Mouse (Mus musculus) limb, embryonic 11.5 days (tissue): ENCODE results near the gene Fbxo7. TPM values are rescaled to one million over a fixed set of nuclear protein-coding genes. Genes with fewer than 3 reads are reported as not detected.

Experiments used
- ATAC-seq: fragments of 200-750 bp; cut with Nextera tagmentation; 2 replicates; pipeline ENCODE4 v1.8.0; 2017; ENCODE audit warnings: low read depth; ENCODE audit not compliant: insufficient number of reproducible peaks, low FRiP score, low TSS enrichment
- DNase-seq: peaks from one replicate; pipeline ENCODE4 v3.0.0-alpha.2; 2015; ENCODE audit warnings: low spot score
- H3K27ac ChIP-seq: fragments of 300-500 bp; sonication (generic); replicated peaks from 2 replicates; pipeline ENCODE4 v1.5.1; 2014; ENCODE audit warnings: low read depth, mild to moderate bottlenecking, low read length
- H3K27me3 ChIP-seq: fragments of 300-500 bp; sonication (generic); 2 replicates; pipeline ENCODE4 v1.6.1; 2014; ENCODE audit warnings: mild to moderate bottlenecking, low read length, mixed read lengths; ENCODE audit not compliant: control insufficient read depth, insufficient read depth
- H3K36me3 ChIP-seq: fragments of 300-500 bp; sonication (generic); 2 replicates; pipeline ENCODE4 v1.6.1; 2014; ENCODE audit warnings: mild to moderate bottlenecking, low read length, moderate library complexity, mixed read lengths; ENCODE audit not compliant: control insufficient read depth, insufficient read depth
- H3K4me1 ChIP-seq: fragments of 300-500 bp; sonication (generic); 2 replicates; pipeline ENCODE4 v1.6.1; 2014; ENCODE audit warnings: low read length, mixed read lengths; ENCODE audit not compliant: control insufficient read depth, insufficient read depth
- H3K4me2 ChIP-seq: fragments of 300-500 bp; sonication (generic); 2 replicates; pipeline ENCODE4 v1.6.1; 2014; ENCODE audit warnings: low read depth, mild to moderate bottlenecking, moderate library complexity; ENCODE audit not compliant: severe bottlenecking
- H3K4me3 ChIP-seq: fragments of 300-500 bp; sonication (generic); 2 replicates; pipeline ENCODE4 v1.5.1; 2014; ENCODE audit warnings: low read depth, low read length
- H3K9ac ChIP-seq: fragments of 300-500 bp; sonication (generic); 2 replicates; pipeline ENCODE4 v1.6.1; 2014; ENCODE audit warnings: mild to moderate bottlenecking, low read length
- H3K9me3 ChIP-seq: fragments of 300-500 bp; sonication (generic); 2 replicates; pipeline ENCODE4 v1.6.1; 2016; ENCODE audit warnings: low read length; ENCODE audit not compliant: control insufficient read depth
- WGBS: fragments of 180-500 bp; shearing (Covaris S2); extraction: QIAGEN DNeasy Blood & Tissue Kit; methylation state at CpG from one replicate; pipeline ENCODE4 v1.1.7; 2014; 5-methylcytosine and 5-hydroxymethylcytosine counted together
- polyA plus RNA-seq: library from polyadenylated mRNA; unstranded; fragments of >200 nt; fragmentation: Nextera tagmentation; extraction: Ambion mirVana; gene quantifications from 2 replicates; pipeline ENCODE4 v1.2.1, GENCODE M21; 2014

The Fbxo7 gene
- polyA plus RNA-seq, 1 experiment from 2014 or later = 24.0 TPM

DNA sequence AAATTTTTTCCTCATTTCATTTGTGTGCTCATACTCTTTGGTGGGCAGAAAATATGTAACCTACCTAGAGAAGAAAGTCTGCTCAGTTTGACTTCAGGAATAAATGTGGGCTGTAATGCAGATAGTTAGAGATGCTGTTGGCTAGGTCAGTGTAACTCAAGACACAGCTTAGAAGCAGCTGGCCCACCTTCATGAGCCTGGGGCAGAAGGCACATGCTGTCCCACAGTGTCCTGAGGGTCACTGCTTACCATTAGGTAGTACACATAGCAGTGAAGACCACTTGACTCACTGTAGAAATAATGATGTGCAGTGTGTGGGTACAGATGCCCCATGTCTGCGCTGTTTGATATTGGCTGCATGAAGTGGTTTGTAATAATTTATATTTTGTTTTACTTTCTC is 24.6 kb downstream of the Fbxo7 start:
- WGBS = 100% methylated on average over 1 of the region's 1 CpGs
- Histone ChIP-seq H3K4me1 (no peaks in the 10 kb centered on the region), H3K36me3 (0 out of 2 replicates have a peak, but pooled peaks cover 2% of the 10 kb centered on the region), H3K27ac (no peak overlapping the region), H3K4me3 (no peak overlapping the region), H3K9ac (no peak overlapping the region), H3K9me3 (no peaks in the 10 kb centered on the region), H3K4me2 (no peak overlapping the region), H3K27me3 (no peaks in the 10 kb centered on the region)
- ATAC-seq (no peak), DNase-seq (no peak)

GRCm38 (mm10) chr10:86047786-86048185 is 26.0 kb downstream of the Fbxo7 start:
- 90% methylated on average over 9 of the region's 9 CpGs for WGBS
- Histone ChIP-seq H3K4me1 (no peaks in the 10 kb centered on the region), H3K9ac (no peak overlapping the region), H3K27ac (no peak overlapping the region), H3K27me3 (no peaks in the 10 kb centered on the region), H3K4me2 (no peak overlapping the region), H3K4me3 (no peak overlapping the region), H3K36me3 (0 out of 2 replicates have a peak, but pooled peaks cover 2% of the 10 kb centered on the region), H3K9me3 (no peaks in the 10 kb centered on the region)
- ATAC-seq (no peak), DNase-seq (no peak)

- H3K4me3 ChIP-seq = no peak overlapping the region
- ATAC-seq (no peak), DNase-seq (no peak)
- H3K27me3 ChIP-seq = no peaks in the 10 kb centered on the region
- no peaks in the 10 kb centered on the region for H3K9me3 ChIP-seq
- H3K36me3 ChIP-seq = 0 out of 2 replicates have a peak, but pooled peaks cover 2% of the 10 kb centered on the region
- 40% methylated on average over 2 of the region's 2 CpGs for WGBS
- no peak overlapping the region for H3K9ac ChIP-seq
- no peaks in the 10 kb centered on the region for H3K4me1 ChIP-seq
- no peak overlapping the region for H3K4me2 ChIP-seq
- no peak overlapping the region for H3K27ac ChIP-seq
Observed at GRCm38 (mm10) chr10:86050522-86050921, 28.8 kb downstream of the Fbxo7 start.

DNA sequence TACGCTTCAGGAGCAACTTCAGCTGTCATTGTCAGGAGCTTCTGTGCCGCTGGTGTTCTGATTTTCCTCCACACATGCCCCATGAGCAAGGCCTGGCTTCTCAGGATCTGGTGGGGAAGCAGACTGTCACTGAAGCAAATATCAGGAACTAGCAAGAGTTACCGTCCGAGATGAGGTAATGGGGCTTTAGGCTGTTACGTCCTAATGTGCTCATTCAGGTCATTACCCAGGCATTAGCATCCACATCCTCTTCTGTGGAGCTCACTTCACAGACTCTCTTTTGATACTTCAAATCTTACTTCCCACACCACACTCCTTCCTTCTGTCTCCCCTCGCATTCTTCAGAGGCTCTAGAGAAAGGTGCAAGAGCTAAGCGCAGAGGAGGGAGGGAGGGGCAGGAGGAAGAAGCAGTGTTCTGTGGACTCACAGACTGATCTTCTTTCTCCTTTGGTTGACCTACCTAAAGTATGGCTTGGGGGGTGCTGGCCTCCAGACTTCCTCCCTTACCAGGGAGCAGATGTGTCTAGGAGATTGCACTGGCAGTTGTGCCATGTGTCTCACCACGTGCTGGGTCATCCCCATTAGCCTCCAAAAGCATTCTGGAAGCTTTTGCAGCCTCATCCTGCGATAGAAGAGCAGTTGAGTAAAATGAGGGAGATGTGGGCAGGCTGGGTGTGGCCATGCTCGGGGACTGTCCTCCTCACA is 31.2 kb downstream of the Fbxo7 start:
- Histone ChIP-seq H3K27me3 (no peaks in the 10 kb centered on the region), H3K4me3 (no peak overlapping the region), H3K9me3 (no peaks in the 10 kb centered on the region), H3K9ac (no peak overlapping the region), H3K4me2 (no peak overlapping the region), H3K4me1 (no peaks in the 10 kb centered on the region), H3K27ac (no peak overlapping the region), H3K36me3 (no peaks in the 10 kb centered on the region)
- no peak for ATAC-seq
- 78% methylated on average over 10 of the region's 10 CpGs for WGBS
- no peak for DNase-seq

DNA sequence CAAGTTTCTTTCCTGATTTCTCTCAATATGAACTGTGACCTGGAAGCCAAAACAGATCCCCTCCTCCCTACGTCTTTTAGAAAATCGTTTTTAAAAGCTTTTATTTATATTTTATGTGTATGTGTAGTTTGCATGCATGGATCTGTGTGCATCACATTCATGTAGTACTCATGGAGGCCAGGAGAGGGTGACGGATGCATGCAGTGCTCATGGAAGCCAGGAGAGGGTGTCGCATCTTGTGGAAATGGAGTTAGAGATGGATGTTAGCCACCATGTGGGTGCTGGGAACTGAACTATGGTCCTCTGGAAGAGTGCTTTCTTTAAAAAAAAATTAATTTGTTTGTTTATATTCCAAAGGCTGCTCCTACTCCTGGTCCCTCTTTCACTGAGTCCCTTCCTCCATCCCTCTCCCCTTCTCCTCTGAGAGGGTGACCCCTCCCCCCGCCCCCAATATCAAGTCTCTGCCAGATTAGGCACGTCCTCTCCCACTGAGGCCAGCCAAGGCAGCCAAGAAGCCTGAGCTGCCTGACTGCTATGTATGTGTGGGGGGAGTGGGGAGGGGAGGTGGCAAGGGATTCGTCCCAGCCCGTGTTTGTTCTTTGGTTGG is 34.6 kb downstream of the Fbxo7 start:
- Histone ChIP-seq H3K4me1 (0 out of 2 replicates have a peak, but pooled peaks cover 5% of the 10 kb centered on the region), H3K36me3 (no peaks in the 10 kb centered on the region), H3K9me3 (no peaks in the 10 kb centered on the region), H3K27ac (no peak overlapping the region), H3K27me3 (no peaks in the 10 kb centered on the region), H3K9ac (no peak overlapping the region), H3K4me3 (no peak overlapping the region), H3K4me2 (no peak overlapping the region)
- DNase-seq (no peak), ATAC-seq (no peak)
- WGBS = 84% methylated on average over 8 of the region's 8 CpGs

- ATAC-seq = no peak
- Histone ChIP-seq H3K4me3 (no peak overlapping the region), H3K27me3 (no peaks in the 10 kb centered on the region), H3K4me1 (0 out of 2 replicates have a peak, but pooled peaks cover 5% of the 10 kb centered on the region), H3K9me3 (no peaks in the 10 kb centered on the region), H3K4me2 (no peak overlapping the region), H3K36me3 (no peaks in the 10 kb centered on the region), H3K27ac (no peak overlapping the region), H3K9ac (no peak overlapping the region)
- 80% methylated on average over 11 of the region's 11 CpGs for WGBS
- no peak for DNase-seq
Observed at GRCm38 (mm10) chr10:86057286-86057685, 35.5 kb downstream of the Fbxo7 start.

DNA sequence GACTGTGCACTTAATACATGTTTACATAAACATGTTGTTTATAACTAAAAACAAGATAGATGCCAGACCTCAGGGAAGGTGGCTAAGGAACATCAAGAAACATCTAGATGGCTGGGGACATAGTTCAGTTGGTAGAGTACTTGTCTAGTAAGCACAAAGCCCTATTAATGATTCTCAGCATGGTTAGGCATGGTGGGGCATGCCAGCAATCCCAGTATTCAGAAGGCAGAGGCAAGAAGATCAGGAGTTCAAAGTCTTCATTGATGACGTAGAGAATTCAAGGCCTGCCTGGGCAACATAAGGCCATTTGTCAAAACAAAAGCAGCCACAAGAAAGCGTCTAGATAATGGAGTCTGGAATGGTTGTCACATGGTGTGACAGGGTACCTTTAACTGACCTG is 35.9 kb downstream of the Fbxo7 start:
- H3K4me1 ChIP-seq = 0 out of 2 replicates have a peak, but pooled peaks cover 5% of the 10 kb centered on the region
- WGBS = 66% methylated on average over 2 of the region's 2 CpGs
- no peak for ATAC-seq
- H3K36me3 ChIP-seq = no peaks in the 10 kb centered on the region
- H3K9ac ChIP-seq = no peak overlapping the region
- no peaks in the 10 kb centered on the region for H3K27me3 ChIP-seq
- no peak overlapping the region for H3K4me2 ChIP-seq
- H3K27ac ChIP-seq = no peak overlapping the region
- H3K9me3 ChIP-seq = no peaks in the 10 kb centered on the region
- DNase-seq = no peak
- H3K4me3 ChIP-seq = no peak overlapping the region

GRCm38 (mm10) chr10:86060267-86060666 is 38.5 kb downstream of the Fbxo7 start:
- H3K36me3 ChIP-seq = no peaks in the 10 kb centered on the region
- ATAC-seq (no peak), DNase-seq (no peak)
- WGBS = 81% methylated on average over 3 of the region's 3 CpGs
- 0 out of 2 replicates have a peak, but pooled peaks cover 5% of the 10 kb centered on the region for H3K4me1 ChIP-seq
- no peak overlapping the region for H3K27ac ChIP-seq
- no peaks in the 10 kb centered on the region for H3K9me3 ChIP-seq
- no peak overlapping the region for H3K9ac ChIP-seq
- no peak overlapping the region for H3K4me3 ChIP-seq
- no peak overlapping the region for H3K4me2 ChIP-seq
- no peaks in the 10 kb centered on the region for H3K27me3 ChIP-seq
